Mouse (Mus musculus) myocyte (in vitro differentiated cells): ENCODE data around the gene Rnf187. TPM values are rescaled to one million over a fixed set of nuclear protein-coding genes. Genes with fewer than 3 reads are reported as not detected.

Source experiments
- H3K27me3 ChIP-seq: one replicate; pipeline ENCODE4 v1.6.1; 2011; ENCODE audit not compliant: control insufficient read depth, insufficient read depth, insufficient read length
- H3K36me3 ChIP-seq: one replicate; pipeline ENCODE4 v1.6.1; 2011; ENCODE audit not compliant: control insufficient read depth, insufficient read depth
- H3K4me2 ChIP-seq: one replicate; pipeline ENCODE4 v1.6.1; 2011; ENCODE audit warnings: low read depth, control low read depth
- H3K4me3 ChIP-seq: one replicate; pipeline ENCODE4 v1.5.1; 2011; ENCODE audit warnings: mild to moderate bottlenecking, control low read depth, moderate library complexity
- H3K79me2 ChIP-seq: one replicate; pipeline ENCODE4 v1.6.1; 2011; ENCODE audit not compliant: control insufficient read depth, insufficient read depth
- H3ac ChIP-seq: one replicate; pipeline ENCODE4 v1.6.1; 2011; ENCODE audit not compliant: control insufficient read depth, insufficient read length
- CEBPB ChIP-seq: IDR thresholded peaks from 2 replicates; pipeline ENCODE4 v1.6.1; 2011; ENCODE audit warnings: mild to moderate bottlenecking, moderate library complexity; ENCODE audit not compliant: poor library complexity, insufficient read depth, severe bottlenecking
- E2F4 ChIP-seq: IDR thresholded peaks from one replicate; pipeline ENCODE4 v1.6.1; 2011; ENCODE audit warnings: mild to moderate bottlenecking, control low read depth, moderate library complexity; ENCODE audit not compliant: insufficient read depth
- MAX ChIP-seq: IDR thresholded peaks from one replicate; pipeline ENCODE4 v1.6.1; 2011; ENCODE audit warnings: low read depth, mild to moderate bottlenecking, control low read depth
- MYOD1 ChIP-seq, 3 experiments: IDR thresholded peaks; one replicate each; pipeline ENCODE4 v1.6.1; 2011; ENCODE audit warnings: control low read depth in 2 of 3, low read depth in 2 of 3, mild to moderate bottlenecking in 2 of 3, moderate library complexity in 1 of 3; ENCODE audit not compliant: insufficient read length in 2 of 3, control insufficient read depth in 1 of 3
- MYOG ChIP-seq, 3 experiments: IDR thresholded peaks; one replicate each; pipeline ENCODE4 v1.6.1; 2011; ENCODE audit warnings: control low read depth in 2 of 3, low read depth in 2 of 3, mild to moderate bottlenecking in 2 of 3; ENCODE audit not compliant: insufficient read length in 2 of 3, control insufficient read depth in 1 of 3, insufficient read depth in 1 of 3
- POLR2A ChIP-seq: IDR thresholded peaks from one replicate; pipeline ENCODE4 v1.6.1; 2011; ENCODE audit warnings: low read depth, mild to moderate bottlenecking, control low read depth, moderate library complexity; ENCODE audit not compliant: insufficient read length
- POLR2AphosphoS2 ChIP-seq: IDR thresholded peaks from one replicate; pipeline ENCODE4 v1.6.1; 2011; ENCODE audit warnings: low read depth, control low read depth; ENCODE audit not compliant: insufficient read length
- REST ChIP-seq: IDR thresholded peaks from one replicate; pipeline ENCODE4 v1.6.1; 2011; ENCODE audit warnings: mild to moderate bottlenecking, control low read depth, moderate library complexity; ENCODE audit not compliant: insufficient read depth, insufficient read length
- SRF ChIP-seq: IDR thresholded peaks from one replicate; pipeline ENCODE4 v1.6.1; 2011; ENCODE audit warnings: low read depth; ENCODE audit not compliant: control insufficient read depth, insufficient read length
- TCF12 ChIP-seq: IDR thresholded peaks from one replicate; pipeline ENCODE4 v1.6.1; 2011; ENCODE audit warnings: mild to moderate bottlenecking, control low read depth; ENCODE audit not compliant: poor library complexity, insufficient read depth, severe bottlenecking
- TCF3 ChIP-seq: IDR thresholded peaks from one replicate; pipeline ENCODE4 v1.6.1; 2011; ENCODE audit warnings: low read depth, control low read depth; ENCODE audit not compliant: insufficient read length
- USF1 ChIP-seq: IDR thresholded peaks from one replicate; pipeline ENCODE4 v1.6.1; 2011; ENCODE audit warnings: low read depth, mild to moderate bottlenecking, control low read depth, moderate library complexity
- polyA plus RNA-seq: library from polyadenylated mRNA; unstranded; fragments of >200 nt; fragmentation: generic; extraction: Trizol; gene quantifications from one replicate; pipeline ENCODE4 v1.2.1, GENCODE M21; 2012; ENCODE audit warnings: missing spikeins

Gene Rnf187
- polyA plus RNA-seq, 1 experiment = 197 TPM

DNA sequence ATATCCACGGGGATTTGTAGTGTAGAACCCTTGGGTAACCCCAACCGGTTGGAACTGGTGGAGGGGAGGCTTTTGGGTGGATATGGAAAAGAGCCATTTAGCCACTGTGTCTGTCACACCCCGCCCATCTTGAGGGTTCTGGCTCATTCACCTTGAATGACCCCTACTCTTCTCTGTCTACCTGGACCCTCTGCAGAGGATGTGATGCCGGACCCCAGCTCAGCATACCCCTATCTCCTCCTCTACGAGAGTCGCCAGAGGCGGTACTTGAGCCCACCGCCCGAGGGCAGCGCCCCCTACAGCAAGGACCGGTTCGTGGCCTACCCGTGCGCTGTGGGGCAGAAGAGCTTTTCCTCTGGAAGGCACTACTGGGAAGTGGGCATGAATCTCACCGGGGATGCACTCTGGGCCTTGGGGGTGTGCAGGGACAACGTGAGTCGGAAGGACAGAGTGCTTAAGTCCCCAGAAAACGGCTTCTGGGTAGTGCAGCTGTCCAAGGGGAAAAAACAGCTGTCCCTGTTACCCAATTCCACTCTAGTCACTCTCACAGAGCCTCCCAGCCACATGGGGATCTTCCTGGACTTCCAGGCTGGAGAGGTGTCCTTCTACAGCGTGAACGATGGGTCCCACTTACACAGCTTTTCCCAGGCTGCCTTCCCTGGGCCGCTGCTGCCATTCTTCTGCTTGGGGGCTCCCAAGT lies 32.3 kb upstream of the Rnf187 start:
- H3K27me3 ChIP-seq = no peaks in the 10 kb centered on the region
- peaks cover 3% of the 10 kb centered on the region for H3K36me3 ChIP-seq
- H3K4me2 ChIP-seq = no peak overlapping the region
- peaks cover 6% of the 10 kb centered on the region for H3K79me2 ChIP-seq
- TF ChIP-seq MYOD1 (IDR thresholded peaks at IDR 0.05; ENCODE audit: control insufficient read depth in 1 of 3, insufficient read length in 2 of 3, low read depth in 2 of 3) = peak; percentile 49 to 74 (median 58)
- no peak for TF ChIP-seq POLR2A
- TF ChIP-seq MYOG (IDR thresholded peaks at IDR 0.05; ENCODE audit: control insufficient read depth in 1 of 3, insufficient read depth in 1 of 3, insufficient read length in 2 of 3, low read depth in 2 of 3) = peak in 2 of 3 experiments; percentile 80
- no peak for TF ChIP-seq TCF3
- TF ChIP-seq E2F4 = no peak
- no peak for TF ChIP-seq USF1
- no peak for TF ChIP-seq POLR2AphosphoS2
- TF ChIP-seq MAX = no peak
- no peak for TF ChIP-seq TCF12
- TF ChIP-seq CEBPB = no peak
- no peak for TF ChIP-seq SRF
- no peak for TF ChIP-seq REST
- H3K4me3 ChIP-seq = no peak overlapping the region
- H3ac ChIP-seq = no peak overlapping the region

DNA sequence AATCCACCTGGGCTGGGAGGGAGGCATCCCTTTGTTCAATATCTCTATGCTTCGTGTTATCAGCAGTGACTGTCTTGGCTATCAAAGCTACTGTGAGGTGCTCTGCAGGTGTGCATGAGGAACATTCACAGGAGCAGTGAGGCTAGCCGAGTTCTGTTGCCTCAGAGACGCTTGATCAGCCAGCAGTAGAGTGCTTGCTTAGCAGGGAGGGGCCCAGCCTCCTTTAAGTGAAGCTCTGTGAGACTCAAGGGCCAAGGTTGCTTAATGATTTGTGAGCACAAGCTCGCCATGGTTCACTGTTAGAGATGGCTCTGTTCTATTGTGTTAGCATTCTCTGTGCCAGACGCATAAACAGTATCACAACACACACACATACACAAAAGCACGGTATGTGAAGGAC lies 30.9 kb upstream of the Rnf187 start:
- no peak overlapping the region for H3K4me3 ChIP-seq
- peaks cover 3% of the 10 kb centered on the region for H3K36me3 ChIP-seq
- peaks cover 2% of the 10 kb centered on the region for H3K79me2 ChIP-seq
- no peak for TF ChIP-seq CEBPB
- no peak for TF ChIP-seq MYOD1 (IDR thresholded peaks at IDR 0.05; ENCODE audit: control insufficient read depth in 1 of 3, insufficient read length in 2 of 3, low read depth in 2 of 3)
- no peak for TF ChIP-seq USF1
- no peak overlapping the region for H3K4me2 ChIP-seq
- H3ac ChIP-seq = no peak overlapping the region
- H3K27me3 ChIP-seq = no peaks in the 10 kb centered on the region

DNA sequence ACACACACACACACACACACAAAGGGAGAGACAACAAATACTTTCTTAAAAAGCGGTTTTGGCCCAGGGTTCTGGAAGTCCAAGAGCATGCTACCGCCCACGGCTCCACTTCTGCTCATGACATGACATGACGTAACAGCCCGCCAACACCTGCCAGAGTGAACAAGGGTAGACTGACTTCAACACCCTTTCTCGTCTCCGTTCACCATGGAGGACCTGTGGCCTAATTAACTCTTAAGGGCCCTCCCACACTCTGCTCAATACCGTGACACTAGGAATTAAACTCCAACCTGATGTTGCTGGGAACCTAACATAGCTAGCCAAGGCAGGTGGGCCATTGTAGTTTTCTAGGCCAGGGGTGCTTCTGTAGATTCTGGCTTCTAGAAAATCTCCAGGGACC lies 30.3 kb upstream of the Rnf187 start:
- Histone ChIP-seq H3K27me3 (no peaks in the 10 kb centered on the region), H3ac (no peak overlapping the region), H3K36me3 (peaks cover 3% of the 10 kb centered on the region), H3K4me2 (no peak overlapping the region), H3K79me2 (no peaks in the 10 kb centered on the region), H3K4me3 (no peak overlapping the region)
- TF ChIP-seq REST = no peak
- TF ChIP-seq POLR2AphosphoS2 = no peak
- TF ChIP-seq CEBPB = no peak
- no peak for TF ChIP-seq SRF
- TF ChIP-seq TCF3 = no peak
- no peak for TF ChIP-seq MYOG (IDR thresholded peaks at IDR 0.05; ENCODE audit: control insufficient read depth in 1 of 3, insufficient read depth in 1 of 3, insufficient read length in 2 of 3, low read depth in 2 of 3)

DNA sequence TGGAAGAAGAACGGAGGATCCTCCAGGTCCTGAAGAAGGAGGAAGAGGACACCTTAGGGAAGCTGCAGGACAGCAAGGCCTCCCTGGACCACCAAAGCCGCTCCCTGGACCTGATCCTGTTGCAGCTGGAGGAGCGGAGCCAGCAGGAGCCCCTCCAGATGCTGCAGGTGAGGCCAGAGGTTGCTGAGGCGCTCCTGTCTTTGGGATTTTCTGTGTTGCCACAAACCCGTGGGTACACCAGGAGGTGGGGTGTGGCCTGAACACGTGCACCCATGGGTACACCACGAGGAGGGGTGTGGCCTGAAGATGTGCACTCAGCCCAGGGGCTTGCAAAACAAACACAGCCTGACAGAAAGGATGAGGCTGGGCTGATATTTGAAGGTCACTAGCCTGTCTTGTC lies 29.8 kb upstream of the Rnf187 start:
- H3K4me3 ChIP-seq = no peak overlapping the region
- no peaks in the 10 kb centered on the region for H3K27me3 ChIP-seq
- peaks cover 3% of the 10 kb centered on the region for H3K36me3 ChIP-seq
- TF ChIP-seq TCF3 (no peak), MYOD1 (IDR thresholded peaks at IDR 0.05; ENCODE audit: control insufficient read depth in 1 of 3, insufficient read length in 2 of 3, low read depth in 2 of 3) (no peak), E2F4 (no peak), CEBPB (no peak), POLR2AphosphoS2 (no peak), SRF (no peak), USF1 (no peak), REST (no peak), POLR2A (no peak), TCF12 (no peak), MYOG (IDR thresholded peaks at IDR 0.05; ENCODE audit: control insufficient read depth in 1 of 3, insufficient read depth in 1 of 3, insufficient read length in 2 of 3, low read depth in 2 of 3) (no peak), MAX (no peak)
- H3ac ChIP-seq = no peak overlapping the region
- no peak overlapping the region for H3K4me2 ChIP-seq
- no peaks in the 10 kb centered on the region for H3K79me2 ChIP-seq

DNA sequence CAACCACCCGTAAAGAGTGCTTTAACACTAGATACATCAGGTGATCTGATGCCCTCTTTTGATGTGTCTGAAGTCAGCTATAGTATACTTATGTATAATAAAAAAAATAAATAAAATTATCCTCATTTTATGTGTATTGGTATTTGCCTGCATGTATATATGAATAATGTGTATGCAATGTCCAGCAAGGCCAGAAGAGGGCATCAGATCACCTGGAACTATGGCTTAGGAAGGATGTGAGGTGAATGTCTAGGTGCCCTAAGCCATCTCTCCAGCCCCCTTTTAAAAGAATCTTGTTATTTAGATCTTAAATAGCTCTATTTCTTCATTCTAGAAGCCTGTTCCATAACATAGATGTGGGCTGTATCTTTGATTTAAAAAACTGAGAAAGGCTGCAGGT lies 28.6 kb upstream of the Rnf187 start:
- H3ac ChIP-seq = no peak overlapping the region
- H3K4me3 ChIP-seq = no peak overlapping the region

More for the DNA sequence above, 28.6 kb upstream of the Rnf187 start:
- Histone ChIP-seq H3K27me3 (no peaks in the 10 kb centered on the region), H3K36me3 (no peaks in the 10 kb centered on the region), H3K4me2 (no peak overlapping the region), H3K79me2 (no peaks in the 10 kb centered on the region)
- no peak for TF ChIP-seq MAX
